In the genomic region with DNA sequence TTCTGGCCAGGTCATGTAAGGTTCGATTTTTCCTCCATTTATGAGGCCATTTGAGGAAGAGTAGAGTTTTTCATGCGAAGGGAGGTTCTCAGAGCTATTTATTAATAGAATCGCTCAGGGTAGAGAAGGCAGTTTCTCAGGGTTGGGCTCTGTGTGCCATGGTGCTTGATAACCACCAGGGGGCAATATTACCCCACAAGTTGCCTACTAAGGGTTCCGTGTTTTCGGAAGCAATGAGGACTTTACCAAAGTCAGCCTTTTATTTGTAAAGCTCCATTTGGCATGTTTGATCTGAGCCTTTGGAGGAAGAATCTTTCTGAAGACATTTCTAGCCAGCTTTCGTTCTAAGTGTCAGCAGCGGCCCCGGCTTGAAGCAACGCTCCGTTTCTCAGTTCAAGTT, we compare ENCODE assay signal across 9 mouse cellular contexts. TPM values are rescaled to one million over a fixed set of nuclear protein-coding genes. Genes with fewer than 3 reads are reported as not detected.
DNase-seq lines count a peak whose midpoint lies in the region; ATAC-seq and TF ChIP-seq lines count a peak whose summit lies in the region.
"Had no signal": no experiment of that assay in that cellular context is flagged by ENCODE, and none has a peak within 500 bp of the region (broad histone marks: within the 10 kb centered on the region; RNA-seq: fewer than 3 reads in every experiment).

No protein-coding gene starts in this region.

- no peak overlapping the region for H3K4me3 ChIP-seq in left cerebral cortex, adult 2 months
- H3K4me3 ChIP-seq: neural tube, embryonic 12.5 days had no signal

- intact Hi-C loops in left cerebral cortex, adult 2 months (cut with DNase I): loop anchor here (1.0 kb wide), 3 partner anchors 60 to 210 kb away; no protein-coding TSS in a partner anchor
- intact Hi-C loops in left cerebral cortex, postnatal 4 days (cut with DNase I): loop anchor here (1.0 to 5.0 kb wide), 3 partner anchors 107 to 212 kb away; no protein-coding TSS in a partner anchor

- H3K27ac ChIP-seq in left cerebral cortex, adult 2 months: no peak overlapping the region
- H3K27ac ChIP-seq: neural tube, embryonic 12.5 days had no signal

- TF ChIP-seq CTCF in left cerebral cortex, adult 2 months (IDR thresholded peaks at IDR 0.05): peak; percentile 97

- peak; percentile 77 to 78; a peak in 3 of 4 replicates for ATAC-seq in hematopoietic stem cell, adult 5-6 weeks (replicated peaks in 1 of 2; ENCODE audit: insufficient read depth in 1 of 2, low FRiP score in 2 of 2, low TSS enrichment in 1 of 2, low read depth in 1 of 2, poor library complexity in 2 of 2, severe bottlenecking in 2 of 2)
- ATAC-seq in monocyte, adult 5-6 weeks (replicated peaks; ENCODE audit: insufficient number of reproducible peaks, low FRiP score, low TSS enrichment, poor library complexity, severe bottlenecking): peak; percentile 63; the same call in 1 of the 2 replicates

- peak; percentile 57 to 69 for DNase-seq in left cerebral cortex, adult 2 months (ENCODE audit: extremely low spot score in 1 of 2, low spot score in 2 of 2)
- DNase-seq in left cerebral cortex, postnatal 4 days: no peak
- DNase-seq in ZHBTc4 (ENCODE audit: low read depth, low spot score): peak; percentile 70
- peak; percentile 83 for DNase-seq in embryo, embryonic 10.5 days (ENCODE audit: low spot score)
- DNase-seq in layer of hippocampus, postnatal 14 days (ENCODE audit: low spot score in 2 of 2): peak; percentile 66 to 84
- peak; percentile 48 for DNase-seq in thymus, postnatal 4 days

RNA-seq across cellular contexts. Expression of a gene that starts 16.0 kb away (rescaled TPM):
- total RNA-seq in left cerebral cortex, adult 2 months (2021): 1 to 10 TPM; 1.7 to 1.9 TPM
- total RNA-seq in left cerebral cortex, postnatal 4 days (2021): under 1 TPM; 0.34 to 0.36 TPM
- 1.1 and 3.7 TPM in 2 replicates for total RNA-seq in hematopoietic stem cell, adult 5-6 weeks (2017)
- total RNA-seq in layer of hippocampus, postnatal 14 days (2021): 1 to 10 TPM in 1 of 2 experiments, under 1 TPM in 1; 0.90 to 1.5 TPM
- 0.29 to 1.9 TPM (median 0.43 TPM) in 3 replicates for total RNA-seq in monocyte, adult 5-6 weeks (2017)

RNA-seq across cellular contexts. Expression of a gene that starts 24.1 kb away (rescaled TPM):
- total RNA-seq in left cerebral cortex, adult 2 months (2021): 10 to 100 TPM; 69.1 to 73.9 TPM
- 10 to 100 TPM; 80.0 to 84.8 TPM for total RNA-seq in left cerebral cortex, postnatal 4 days (2021)
- total RNA-seq in hematopoietic stem cell, adult 5-6 weeks (2017): not detected in 2 replicates
- 10 to 100 TPM; 79.1 to 85.4 TPM for total RNA-seq in layer of hippocampus, postnatal 14 days (2021)
- not detected in 3 replicates for total RNA-seq in monocyte, adult 5-6 weeks (2017)

RNA-seq across cellular contexts. Expression of a gene that starts 45.2 kb away (rescaled TPM):
- total RNA-seq in left cerebral cortex, adult 2 months (2021): 10 to 100 TPM; 17.8 to 19.8 TPM
- 10 to 100 TPM; 21.1 to 21.3 TPM for total RNA-seq in left cerebral cortex, postnatal 4 days (2021)
- total RNA-seq in hematopoietic stem cell, adult 5-6 weeks (2017): 10.2 and 12.1 TPM in 2 replicates
- total RNA-seq in layer of hippocampus, postnatal 14 days (2021): 10 to 100 TPM; 16.0 to 17.3 TPM
- 15.3 to 24.8 TPM (median 15.7 TPM) in 3 replicates for total RNA-seq in monocyte, adult 5-6 weeks (2017)

Comparison
In these comparisons a context has a peak if more than half of its experiments do, and no peak if none do; other contexts are left out.
1. RNA of a gene that starts 24.1 kb away (total RNA-seq): 79.1 to 85.4 TPM in layer of hippocampus, postnatal 14 days, 80.0 to 84.8 TPM in left cerebral cortex, postnatal 4 days and 69.1 to 73.9 TPM in left cerebral cortex, adult 2 months; not detected in hematopoietic stem cell, adult 5-6 weeks and not detected in monocyte, adult 5-6 weeks; every median in the first group is over 10 times any median in the second.